Mouse (Mus musculus) urinary bladder, postnatal 14 days (tissue): Measurements from ENCODE around the gene Ube2u.
"Not testable (repeated sequence)": the region's sequence is repeated elsewhere in the genome, so short reads cannot be mapped to it uniquely, and the experiment has no call there.

Experiments
- DNase-seq: peaks from one replicate; pipeline ENCODE4 v3.0.0; 2021; ENCODE audit warnings: low spot score

The Ube2u gene

DNA sequence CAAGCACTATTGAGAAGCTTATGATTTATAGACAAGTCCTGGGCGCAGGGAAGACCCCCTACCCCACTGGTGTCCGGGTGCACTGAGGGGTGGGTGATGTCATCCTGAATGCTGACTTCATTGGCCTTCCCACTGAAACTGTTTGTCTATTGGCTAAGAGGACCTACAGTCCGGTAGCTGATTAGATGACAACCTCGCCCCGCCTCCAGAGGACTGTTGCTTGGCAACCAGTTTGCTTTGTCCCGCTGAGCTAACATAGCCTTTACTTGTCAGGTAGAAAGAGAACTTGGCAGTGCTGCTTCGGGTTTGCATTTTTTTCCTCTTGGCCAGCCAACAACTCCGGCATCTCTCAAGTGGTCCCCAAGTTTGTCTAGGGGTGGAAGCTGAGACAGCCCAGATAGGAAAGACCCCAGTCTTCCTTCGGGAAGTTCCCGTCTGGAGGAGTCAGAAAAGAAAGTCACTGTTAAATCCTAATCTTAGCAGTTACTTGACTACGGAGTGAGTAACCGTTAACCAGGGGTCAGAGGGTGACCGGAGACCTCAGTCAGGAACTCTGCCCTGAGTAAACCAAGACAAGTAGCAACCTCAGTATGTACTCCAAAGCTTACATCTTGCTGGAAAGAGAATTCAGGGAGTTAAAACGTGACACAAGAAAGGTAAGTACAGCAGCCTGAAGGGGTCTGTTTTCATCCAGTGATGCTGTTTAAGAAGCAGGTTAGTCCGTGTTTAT lies at the start of gene Ube2u:
Ube2u (plus strand) TSS at position 258 of the 730 bp plus-strand sequence.
- DNase-seq: peak; percentile 29

DNA sequence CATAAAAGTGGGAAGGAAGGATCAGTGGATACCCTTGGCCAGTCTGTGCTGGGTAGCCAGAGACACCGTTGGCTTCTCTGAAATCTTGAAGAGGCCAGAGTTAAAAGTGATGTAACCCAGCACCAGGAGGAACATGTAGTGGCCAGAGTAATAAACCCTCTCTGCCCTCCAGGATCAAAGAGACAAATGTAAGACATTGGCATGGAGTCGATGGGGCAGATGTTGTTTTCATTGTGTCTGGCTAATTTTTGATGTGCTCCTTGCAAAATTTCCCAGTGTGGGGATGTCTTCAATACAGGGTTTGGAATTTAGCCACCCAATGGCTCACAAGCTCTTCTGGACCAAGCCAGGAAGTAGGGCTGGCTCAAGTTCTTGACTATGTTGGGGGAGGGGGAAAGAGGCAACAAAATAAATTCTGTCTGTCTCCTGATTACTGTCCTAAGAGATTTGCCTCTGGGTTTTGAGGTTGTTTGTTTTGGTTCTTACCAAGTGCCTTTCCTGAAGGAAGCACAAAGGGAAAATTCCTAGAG lies 49.2 kb upstream of the Ube2u start:
- DNase-seq: no peak

DNA sequence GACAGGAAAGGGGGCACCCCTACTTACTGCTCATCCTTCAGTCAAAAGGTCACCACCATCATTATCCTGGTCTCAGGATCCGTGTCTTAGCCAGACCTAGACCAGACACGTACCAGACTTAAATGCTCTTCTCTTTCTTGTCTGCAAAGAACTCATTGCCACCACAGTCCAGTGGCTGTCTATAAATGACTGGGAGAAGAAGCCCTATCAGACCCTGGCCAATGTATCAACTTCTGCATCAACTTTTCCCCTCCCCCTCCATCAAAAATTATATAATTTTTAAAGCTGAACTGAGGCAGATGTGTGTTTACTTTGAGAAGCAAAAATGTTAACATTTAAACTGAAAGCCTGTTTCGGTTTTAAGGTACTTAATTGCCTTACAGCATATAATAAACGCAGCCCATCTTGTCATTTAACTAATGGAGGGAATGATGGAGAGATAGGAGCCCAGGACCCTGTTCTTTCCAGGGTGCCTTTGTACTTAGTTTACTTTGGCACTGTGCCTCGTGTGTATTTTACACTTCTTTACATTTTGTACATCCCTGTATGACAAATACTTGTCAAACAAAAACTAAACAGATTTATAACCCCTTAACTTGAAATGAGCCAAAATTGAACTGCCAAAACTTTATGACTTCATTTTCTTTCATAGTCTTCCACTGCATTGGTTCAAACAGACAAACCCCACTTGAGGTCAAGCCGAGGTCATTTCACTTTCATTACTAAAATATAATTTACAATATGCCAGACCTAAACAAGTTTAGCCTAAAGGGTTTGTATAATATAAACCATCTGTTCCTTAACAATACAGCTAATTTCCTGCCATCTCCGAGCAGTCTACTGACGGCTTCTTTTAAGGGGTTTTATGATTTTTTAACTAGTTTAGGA lies 43.1 kb upstream of the Ube2u start:
- no peak for DNase-seq

DNA sequence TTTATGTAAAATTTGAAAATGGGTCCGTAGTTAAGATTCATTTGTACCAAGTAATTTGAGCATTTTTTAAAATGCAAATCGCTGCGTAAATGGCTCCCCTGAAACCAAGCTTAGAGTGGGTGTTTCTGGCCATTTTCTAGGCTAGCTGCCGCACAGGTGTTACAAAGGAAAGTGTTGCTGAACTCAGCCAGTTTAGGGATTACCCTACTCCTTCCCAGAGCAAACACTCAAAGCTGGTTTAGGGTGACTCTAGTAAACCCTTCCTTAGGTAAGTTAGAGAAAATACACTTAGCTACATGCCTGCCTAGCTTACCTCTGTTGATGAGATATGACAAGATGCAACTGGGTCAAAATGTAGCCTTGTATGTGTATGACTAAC lies 42.5 kb upstream of the Ube2u start:
- DNase-seq: no peak

DNA sequence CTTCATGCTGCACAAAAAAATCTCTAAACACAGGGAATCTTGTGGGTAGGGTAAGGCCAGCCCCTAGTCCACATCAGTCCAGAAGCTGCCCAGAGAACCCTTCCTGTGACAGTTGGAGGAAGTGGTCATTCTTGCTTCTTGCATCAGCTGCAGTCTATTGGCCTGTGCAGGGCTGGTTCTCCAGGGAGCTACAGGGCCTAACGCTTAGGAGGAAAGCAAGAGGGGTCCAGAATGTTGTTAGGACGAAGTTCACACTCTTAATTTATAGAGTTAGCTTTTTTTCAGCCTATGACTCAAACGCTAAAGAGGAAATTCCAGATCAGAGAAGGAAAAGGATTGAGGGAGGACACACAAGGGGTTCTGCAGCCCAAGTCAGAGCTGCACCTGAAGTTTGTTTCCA lies 31.8 kb upstream of the Ube2u start:
- no peak for DNase-seq

DNA sequence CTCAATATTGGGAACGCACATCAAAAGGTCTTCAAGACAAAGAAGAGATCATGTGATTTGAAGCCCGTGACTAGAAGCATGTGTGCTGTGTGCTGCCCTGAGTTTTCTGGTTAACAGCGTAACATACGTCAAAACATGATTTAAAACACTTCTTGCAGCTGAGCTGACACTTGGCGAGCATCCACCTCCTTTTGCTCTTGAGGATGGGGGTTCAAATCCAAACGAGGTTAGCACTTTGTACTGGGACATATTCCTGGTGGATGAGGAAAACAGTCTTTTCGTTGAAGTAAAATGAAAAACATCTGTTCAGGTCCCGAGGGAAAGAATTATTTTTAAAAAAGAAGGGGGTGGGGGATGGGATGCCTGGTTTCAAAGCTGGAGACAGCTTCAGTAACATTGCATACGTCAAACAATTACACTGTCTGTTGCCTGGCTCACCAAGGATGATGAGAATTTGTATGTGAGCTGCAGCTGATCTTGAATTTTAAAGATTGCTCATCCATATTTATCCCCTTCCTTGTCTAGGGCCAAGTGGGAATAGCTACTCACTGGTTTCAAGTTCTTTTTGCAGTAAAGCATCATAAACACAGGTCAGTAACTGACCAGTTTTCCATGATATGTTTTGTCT lies 16.0 kb upstream of the Ube2u start:
- no peak for DNase-seq

DNA sequence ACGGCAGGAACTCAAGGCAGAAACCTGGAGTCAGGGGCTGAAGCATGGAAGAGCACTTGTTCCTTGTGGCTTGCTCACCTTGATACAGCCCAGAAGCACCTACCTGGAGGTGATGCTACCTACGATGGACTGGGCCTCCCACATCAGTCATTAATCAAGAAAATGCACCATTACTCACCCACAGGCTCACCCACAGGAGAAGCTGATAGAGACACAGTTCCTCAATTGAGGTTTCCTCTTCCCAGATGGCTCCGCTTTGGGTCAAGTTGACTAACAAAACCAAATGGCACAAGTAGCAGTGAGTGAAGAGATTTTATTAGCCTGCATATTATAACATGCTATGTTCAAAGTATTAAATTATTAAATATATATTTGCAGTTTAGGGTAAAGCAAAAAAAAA lies 9.8 kb downstream of the Ube2u start:
- DNase-seq: no peak

DNA sequence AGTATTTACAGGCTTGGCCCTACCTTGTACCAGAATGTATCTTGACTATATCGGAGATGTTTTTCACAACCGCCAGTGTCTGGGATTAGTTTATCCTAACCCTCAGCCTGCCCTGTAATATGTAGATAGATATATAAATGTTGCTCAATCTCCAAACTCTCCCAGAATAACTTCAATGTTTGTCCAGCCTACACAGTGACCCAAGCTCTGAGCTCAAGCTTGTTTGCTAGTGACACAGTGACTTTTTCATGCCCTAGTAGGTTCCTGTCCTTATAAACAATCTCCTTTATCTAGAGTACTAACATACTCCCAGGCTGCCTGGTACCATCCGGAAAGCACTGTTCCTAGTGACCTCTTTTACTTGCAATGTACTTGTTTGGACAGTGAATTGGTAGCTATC lies 16.5 kb downstream of the Ube2u start:
- DNase-seq: no peak

DNA sequence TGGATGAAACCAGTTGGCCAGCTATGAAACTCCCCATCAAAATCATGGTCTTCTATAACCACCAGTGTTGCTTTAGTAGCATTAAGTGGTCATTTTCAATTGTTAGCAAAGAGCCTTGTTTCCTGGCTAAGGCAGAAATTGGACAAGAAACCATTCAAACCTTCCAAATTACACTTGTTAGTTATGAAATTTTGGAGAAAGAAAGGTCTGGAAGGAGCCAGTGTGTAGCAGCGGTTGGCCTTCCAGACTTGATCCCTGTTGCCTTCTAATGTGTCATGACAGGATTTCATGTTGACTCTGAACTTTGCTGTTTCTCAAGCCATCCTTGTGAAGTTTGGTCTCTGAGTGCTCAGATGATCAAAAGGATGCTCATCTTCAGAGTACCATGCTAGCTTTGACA lies 17.9 kb downstream of the Ube2u start:
- no peak for DNase-seq

DNA sequence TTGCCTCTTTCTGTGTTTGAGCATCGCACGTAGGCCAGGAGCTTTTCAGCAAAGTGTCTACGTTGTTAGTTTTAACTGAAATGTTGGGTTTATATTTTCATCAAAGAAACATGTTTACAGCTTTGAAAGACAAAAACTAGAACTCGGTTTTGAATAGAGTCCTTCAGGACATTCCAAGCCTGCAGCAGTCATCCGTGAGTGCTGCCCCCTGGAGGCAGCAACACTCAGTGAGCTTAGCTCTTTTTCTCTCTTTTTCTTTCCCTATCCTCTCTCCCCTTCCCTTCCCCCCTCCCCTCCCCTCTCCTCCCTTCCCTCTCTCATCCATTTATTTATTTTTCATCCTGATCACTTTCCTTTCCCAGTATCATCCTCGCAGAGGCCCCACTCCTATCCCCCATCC lies 19.5 kb downstream of the Ube2u start:
- peak; percentile 9 for DNase-seq

DNA sequence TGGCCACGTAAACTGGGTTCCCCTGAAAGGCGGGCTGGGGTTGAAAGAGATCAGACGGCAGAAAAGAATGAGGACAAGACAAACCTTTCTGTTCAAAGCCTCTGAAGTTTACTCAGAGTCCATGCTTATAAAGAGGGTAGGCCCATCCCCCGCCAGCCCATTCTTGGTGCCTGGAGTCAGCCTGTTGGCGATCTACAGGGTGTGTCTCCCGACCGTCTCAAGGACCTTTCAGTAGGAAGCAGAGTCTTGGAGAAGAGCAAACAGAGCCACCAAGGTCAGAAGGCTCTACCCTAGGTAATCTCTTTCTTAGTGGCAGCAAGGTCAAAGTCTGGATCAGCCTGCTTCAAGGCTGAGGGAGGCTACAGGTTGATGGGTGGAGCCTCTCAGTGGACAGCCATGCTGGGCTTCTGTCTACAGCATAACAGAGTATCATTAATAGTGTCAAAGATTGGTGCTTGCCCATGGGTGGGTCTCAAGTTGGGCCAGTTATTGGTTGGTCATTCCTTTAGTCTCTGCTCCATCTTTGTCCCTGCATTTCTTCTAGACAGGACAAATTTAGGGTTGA lies 20.5 kb downstream of the Ube2u start:
- not testable (repeated sequence) for DNase-seq

DNA sequence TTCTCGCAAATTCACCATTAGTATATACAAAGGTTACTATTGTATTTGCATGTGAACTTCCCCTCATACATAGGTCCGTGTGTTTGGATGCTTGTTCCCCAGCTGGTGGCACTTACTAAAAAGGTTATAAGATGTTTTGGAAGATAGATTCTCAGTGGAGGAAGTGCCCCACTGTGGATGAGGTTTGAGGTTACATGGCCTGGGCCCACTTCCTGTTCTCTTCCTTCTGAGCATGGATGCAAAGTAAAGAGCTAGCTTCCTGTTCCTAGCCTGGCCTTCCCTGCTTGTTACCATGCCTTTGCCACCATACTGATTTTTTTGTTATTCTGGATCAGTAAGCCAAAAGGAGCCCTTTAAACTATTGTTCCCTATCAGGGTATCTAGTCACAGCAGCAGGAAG lies 24.7 kb downstream of the Ube2u start:
- no peak for DNase-seq

DNA sequence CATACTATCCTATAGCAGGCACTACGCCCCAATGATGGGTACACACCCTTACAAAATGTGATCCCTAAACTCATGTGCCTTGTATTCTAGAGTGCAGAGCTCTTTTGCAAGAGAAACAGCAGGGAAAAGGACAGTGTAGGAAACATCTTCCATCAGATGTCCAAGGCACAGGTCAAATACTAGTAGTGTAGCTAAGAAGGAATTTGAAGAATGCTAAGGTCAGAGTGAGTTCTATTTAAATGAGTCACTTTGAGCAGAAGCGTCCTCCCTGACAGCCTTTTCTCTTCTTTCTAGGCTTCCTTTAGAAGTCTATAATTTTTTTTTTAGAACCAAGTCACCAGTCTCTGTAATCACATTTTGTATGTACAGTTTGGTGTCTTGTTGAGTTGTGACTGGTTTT lies 39.0 kb downstream of the Ube2u start:
- DNase-seq: no peak

DNA sequence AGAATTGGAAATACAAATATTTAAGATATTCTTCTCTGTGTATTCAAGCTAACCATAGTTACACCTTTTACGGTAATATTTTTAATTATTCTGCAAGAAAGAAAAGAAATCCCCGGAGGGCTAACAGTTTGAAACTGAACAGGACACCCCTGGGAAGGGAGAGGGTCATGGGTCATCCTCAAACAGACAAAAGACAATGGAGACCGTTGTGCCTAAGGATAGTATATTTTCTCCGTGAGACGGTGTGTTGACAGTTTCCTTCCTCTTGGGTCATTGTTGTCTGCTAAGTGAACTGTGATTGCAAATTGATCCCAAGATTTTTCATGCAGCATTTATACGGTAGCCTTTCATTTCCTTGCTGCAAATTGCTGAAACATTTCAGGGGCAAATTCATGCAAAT lies 43.9 kb downstream of the Ube2u start:
- no peak for DNase-seq

DNA sequence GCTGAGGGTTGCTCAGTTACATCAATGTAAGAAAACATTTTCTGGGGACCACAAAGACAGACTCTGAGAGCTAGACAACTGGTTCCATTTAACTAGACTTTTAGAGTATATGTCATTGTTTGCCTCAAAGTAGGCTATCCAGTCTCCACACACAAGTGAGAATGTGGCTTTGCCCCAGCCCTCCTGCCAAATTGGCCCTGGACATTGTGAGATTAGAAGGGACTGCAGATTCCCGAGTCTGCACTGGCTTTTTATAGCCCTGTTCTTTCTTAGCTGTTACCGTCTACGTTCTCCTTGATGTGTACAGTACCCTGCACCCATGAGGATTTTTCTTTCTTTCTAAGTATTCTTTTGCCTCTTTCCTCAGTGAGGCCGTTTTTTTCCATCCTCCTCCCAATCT lies 46.1 kb downstream of the Ube2u start:
- no peak for DNase-seq

DNA sequence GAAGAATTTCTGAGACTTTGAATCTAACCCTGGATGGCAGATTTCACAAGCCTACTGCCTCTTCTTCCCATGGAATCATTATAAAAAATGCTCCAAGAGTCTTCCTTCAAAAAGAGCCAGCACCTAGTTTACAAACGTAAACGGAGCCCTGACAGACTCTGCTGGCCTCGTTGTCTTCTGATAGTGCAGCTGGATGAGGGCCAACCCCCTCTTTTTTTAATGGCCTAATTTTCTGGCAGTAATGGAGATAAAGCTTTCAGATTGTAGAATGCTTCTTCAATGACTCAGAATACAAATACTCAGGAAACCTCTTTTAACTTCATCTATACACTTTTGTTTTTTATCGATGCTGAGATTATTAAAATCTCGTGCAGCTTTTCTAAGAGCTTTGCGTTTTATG lies 47.6 kb downstream of the Ube2u start:
- peak; percentile 43 for DNase-seq

DNA sequence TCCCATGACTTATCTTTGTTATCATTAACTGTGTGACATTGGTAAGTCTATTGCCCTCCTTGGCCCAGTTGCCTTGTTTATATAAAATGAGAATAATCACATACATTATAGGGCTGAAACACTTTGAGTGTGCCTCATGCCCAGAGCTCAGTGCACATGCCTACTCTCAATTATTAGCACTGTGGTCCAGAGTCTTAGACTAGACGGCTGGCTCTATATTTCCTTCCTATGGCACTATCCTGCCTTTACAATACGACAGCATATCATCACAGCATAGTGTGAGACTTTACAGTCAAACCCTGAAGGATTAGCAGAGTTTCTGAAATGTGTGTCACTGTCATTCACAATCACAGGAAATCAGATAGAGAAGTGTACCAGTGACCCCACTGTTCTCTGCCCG lies 48.4 kb downstream of the Ube2u start:
- no peak for DNase-seq

DNA sequence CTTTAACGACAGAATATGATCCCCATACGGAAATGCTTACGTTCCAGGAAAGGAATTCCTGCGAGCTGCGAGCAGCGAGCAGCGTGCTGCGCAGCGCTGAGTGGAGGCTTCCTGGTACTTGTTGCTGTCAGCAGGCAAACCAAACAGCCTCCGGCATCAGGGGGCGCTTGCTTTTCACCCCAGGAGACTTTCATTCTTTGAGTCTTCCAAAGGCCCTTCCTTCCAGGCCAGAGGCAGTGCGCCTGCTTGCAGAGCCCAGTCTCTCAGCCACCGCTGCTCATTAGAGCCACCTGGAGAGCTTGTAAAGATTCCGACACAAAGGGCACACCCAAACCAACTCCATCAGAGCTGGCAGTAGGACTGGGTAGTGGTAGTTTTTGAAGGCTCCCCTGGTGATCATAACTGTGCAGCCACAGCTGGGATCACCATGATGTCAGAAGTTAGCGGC lies 48.9 kb downstream of the Ube2u start:
- peak; percentile 8 for DNase-seq

DNA sequence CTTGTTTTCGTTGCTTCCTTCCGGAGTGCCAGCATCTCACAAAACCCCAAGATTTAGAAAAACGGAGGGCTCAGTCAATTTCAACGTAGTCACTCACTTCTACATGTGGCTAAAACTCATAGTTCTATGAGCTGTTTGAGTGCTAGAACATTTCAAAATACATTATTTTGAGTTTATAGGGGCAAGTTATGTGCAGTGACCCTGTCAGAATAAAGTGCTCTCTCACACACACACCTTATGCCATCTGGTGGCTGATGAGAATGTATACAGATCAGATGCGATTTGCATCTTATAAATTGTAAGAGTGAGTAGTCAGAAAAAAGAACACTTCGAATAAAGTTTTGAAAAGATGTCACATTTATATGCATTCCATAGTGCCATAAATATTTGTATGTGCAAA lies 55.0 kb downstream of the Ube2u start:
- no peak for DNase-seq

DNA sequence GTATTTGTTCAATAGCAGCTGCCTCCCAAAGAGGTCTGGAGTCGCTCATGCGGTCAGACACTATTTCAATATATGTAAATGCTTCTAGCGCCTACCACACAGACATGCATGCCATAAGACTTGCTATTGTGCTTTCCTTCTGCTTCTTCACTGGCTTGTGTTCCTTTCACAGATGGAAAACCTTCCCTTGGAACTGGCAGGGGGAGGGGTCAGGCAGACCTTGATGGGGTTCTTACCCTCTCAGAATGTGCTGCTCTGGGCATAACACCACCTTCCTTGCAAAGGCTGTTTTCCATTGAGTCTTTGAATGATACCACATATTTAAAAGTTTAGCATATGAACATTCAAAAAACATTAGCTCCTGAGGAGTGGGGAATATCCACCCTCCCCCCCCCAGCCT lies 56.3 kb downstream of the Ube2u start:
- DNase-seq: no peak

DNA sequence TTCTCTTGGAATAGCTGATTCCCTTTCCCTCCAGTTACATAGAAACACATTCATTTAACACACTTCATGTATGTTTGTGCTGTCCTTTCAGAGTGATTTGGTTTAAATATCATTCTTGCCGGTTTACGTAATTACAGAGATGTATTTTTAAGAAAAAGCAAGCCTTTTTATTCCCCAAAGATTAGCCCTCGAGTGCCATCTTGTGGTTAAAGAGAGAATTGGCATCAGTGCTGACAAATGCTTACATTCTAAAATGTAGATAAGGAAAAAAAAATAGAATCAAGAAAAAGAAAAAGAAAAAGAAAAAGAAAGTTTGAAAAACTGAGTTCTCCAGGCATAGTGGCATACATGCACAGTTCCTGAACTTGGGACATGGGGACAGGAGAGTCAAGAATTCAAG lies 59.2 kb downstream of the Ube2u start:
- peak; percentile 35 for DNase-seq

DNA sequence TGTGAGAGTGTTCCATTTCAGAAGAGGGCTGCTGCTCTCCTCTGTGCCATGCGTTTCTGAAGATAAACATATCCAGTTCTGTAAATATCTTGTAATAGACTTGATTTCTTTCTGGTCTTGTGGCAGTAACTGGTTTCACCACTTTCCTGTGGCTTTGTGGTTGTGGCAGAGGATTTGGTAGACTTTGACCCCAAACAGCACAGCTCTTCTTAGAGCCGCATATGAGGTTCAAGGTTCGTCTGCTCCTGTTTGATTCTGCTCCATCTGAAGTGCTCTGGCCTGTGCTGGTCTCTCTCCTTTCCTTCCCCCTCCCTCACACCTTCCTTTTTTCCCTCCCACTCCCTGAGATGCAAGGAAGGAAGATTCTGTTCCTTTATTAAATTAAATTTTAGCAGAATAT lies 60.8 kb downstream of the Ube2u start:
- DNase-seq: no peak
